In the genomic region with DNA sequence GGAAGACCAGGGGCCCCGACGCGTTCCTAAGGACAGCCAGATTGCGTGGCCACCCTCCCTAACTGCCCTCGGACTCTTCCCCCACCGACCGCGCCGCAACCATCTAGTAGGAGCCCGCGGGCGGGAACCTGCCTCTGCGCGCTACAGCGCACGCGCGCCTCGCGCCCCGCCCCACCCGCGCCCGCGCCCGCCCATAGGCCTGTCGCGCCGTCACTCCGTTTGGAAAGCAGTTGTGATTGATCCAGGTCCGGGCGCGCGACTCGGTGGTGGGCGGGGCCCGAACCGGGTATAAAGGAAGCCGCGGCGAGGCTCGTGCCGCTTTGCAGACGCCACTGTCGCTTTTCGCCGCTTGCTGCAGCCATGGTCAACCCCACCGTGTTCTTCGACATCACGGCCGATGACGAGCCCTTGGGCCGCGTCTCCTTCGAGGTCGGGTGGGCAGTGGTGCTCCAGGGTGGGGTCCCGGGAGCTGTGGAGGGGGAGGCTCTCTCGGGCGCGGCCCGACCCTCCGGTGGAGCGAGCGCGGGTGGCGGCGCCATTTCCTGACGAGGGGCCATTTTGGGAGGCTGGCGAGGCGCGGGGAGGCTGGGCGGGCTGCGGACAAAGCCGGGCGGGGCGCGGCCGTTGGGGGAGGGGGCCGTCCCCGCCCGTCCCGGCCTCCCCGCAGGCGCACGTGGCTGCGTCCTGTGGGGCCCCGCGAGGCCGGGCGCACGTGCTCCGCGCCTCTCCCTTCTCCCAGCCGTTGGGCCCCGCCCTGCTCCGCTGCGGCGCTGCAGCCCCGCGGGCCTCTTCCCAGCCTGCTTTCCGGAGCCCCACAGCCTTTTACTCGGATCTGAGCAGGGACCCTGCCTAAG, we compare ENCODE assay signal across 8 mouse cellular contexts. TPM values are rescaled to one million over a fixed set of nuclear protein-coding genes. Genes with fewer than 3 reads are reported as not detected.
DNase-seq lines count a peak whose midpoint lies in the region; ATAC-seq and TF ChIP-seq lines count a peak whose summit lies in the region.

No protein-coding gene starts in this region.

- no peaks in the 10 kb centered on the region for H3K9me3 ChIP-seq in ES-E14 (ENCODE audit: control insufficient read depth, insufficient read depth, low read depth, low read length)
- no peaks in the 10 kb centered on the region for H3K9me3 ChIP-seq in forebrain, embryonic 14.5 days (replicated peaks; ENCODE audit: control insufficient read depth, low read length)
- H3K9me3 ChIP-seq in liver, postnatal 0 days (ENCODE audit: low read length), result peaks cover 4% of the 10 kb centered on the region
- H3K9me3 ChIP-seq in neural tube, embryonic 13.5 days, result no peaks in the 10 kb centered on the region

- H3K4me3 ChIP-seq in ES-E14 (ENCODE audit: insufficient read depth in 1 of 2, low read depth in 1 of 2, low read length in 2 of 2, poor library complexity in 1 of 2, severe bottlenecking in 1 of 2), result peak overlapping the region; percentile 86 to 96
- H3K4me3 ChIP-seq in forebrain, embryonic 14.5 days (ENCODE audit: low read depth, low read length), result peak overlapping the region; percentile 86
- H3K4me3 ChIP-seq in liver, postnatal 0 days (ENCODE audit: low read depth, low read length), result peak overlapping the region; percentile 92
- peak overlapping the region; percentile 82 for H3K4me3 ChIP-seq in neural tube, embryonic 13.5 days

- peak overlapping the region; percentile 66 for H3K4me2 ChIP-seq in forebrain, embryonic 14.5 days (ENCODE audit: low read length)
- H3K4me2 ChIP-seq in liver, postnatal 0 days (ENCODE audit: low read depth, low read length), result peak overlapping the region; percentile 97
- H3K4me2 ChIP-seq in neural tube, embryonic 13.5 days, result peak overlapping the region; percentile 75

- peak overlapping the region; percentile 97 for H3K9ac ChIP-seq in ES-E14 (ENCODE audit: insufficient read depth, low read depth, low read length, poor library complexity, severe bottlenecking)
- peak overlapping the region; percentile 96 for H3K9ac ChIP-seq in forebrain, embryonic 14.5 days (ENCODE audit: low read length)
- peak overlapping the region; percentile 94 for H3K9ac ChIP-seq in liver, postnatal 0 days (replicated peaks)
- H3K9ac ChIP-seq in neural tube, embryonic 13.5 days, result peak overlapping the region; percentile 94

- TF ChIP-seq EP300 in liver, postnatal 0 days (IDR thresholded peaks at IDR 0.05; ENCODE audit: low read depth), result no peak

- ATAC-seq in forebrain, embryonic 14.5 days, result peak; percentile 95
- ATAC-seq in liver, postnatal 0 days, result peak; percentile 90
- ATAC-seq in neural tube, embryonic 13.5 days (ENCODE audit: low read depth), result peak; percentile 95

- intact Hi-C loops in heart, postnatal 14 days (cut with DNase I), result no loop called here

- no peaks in the 10 kb centered on the region for H3K27me3 ChIP-seq in forebrain, embryonic 14.5 days (replicated peaks; ENCODE audit: control insufficient read depth, insufficient read depth, low read length)
- no peaks in the 10 kb centered on the region for H3K27me3 ChIP-seq in liver, postnatal 0 days (ENCODE audit: insufficient read depth, low read length)
- H3K27me3 ChIP-seq in neural tube, embryonic 13.5 days, result no peaks in the 10 kb centered on the region

- in situ Hi-C loops in ES-E14 (cut with MboI; ENCODE audit: low sequenced_read_pairs in 2 of 2, unreplicated experiment in 2 of 2), result no loop called here

- H3K27ac ChIP-seq in ES-E14 (ENCODE audit: insufficient read depth, low read depth, low read length, poor library complexity, severe bottlenecking), result peak overlapping the region; percentile 97
- peak overlapping the region; percentile 96 for H3K27ac ChIP-seq in forebrain, embryonic 14.5 days (ENCODE audit: low read depth, low read length)
- H3K27ac ChIP-seq in liver, postnatal 0 days (ENCODE audit: low read depth), result peak overlapping the region; percentile 99
- peak overlapping the region; percentile 96 for H3K27ac ChIP-seq in neural tube, embryonic 13.5 days (replicated peaks)

- WGBS in forebrain, embryonic 14.5 days, result under 1% methylated on average over 69 of the region's 102 CpGs
- 2% methylated on average over 71 of the region's 102 CpGs for WGBS in liver, postnatal 0 days (ENCODE audit: insufficient replicate concordance)
- WGBS in neural tube, embryonic 13.5 days, result under 1% methylated on average over 75 of the region's 102 CpGs

- DNase-seq in ES-E14 (ENCODE audit: low read depth, low spot score), result peak; percentile 87
- DNase-seq in cerebellum, adult 11 months, result peak; percentile 99
- peak; percentile 96 for DNase-seq in forebrain, embryonic 14.5 days (ENCODE audit: low spot score)
- DNase-seq in heart, postnatal 14 days, result peak; percentile 99
- DNase-seq in layer of hippocampus, adult 11-12 months (ENCODE audit: low spot score), result peak; percentile 99
- peak; percentile 98 for DNase-seq in liver, postnatal 0 days
- DNase-seq in telencephalon, adult 2 months (ENCODE audit: low read depth, low spot score), result peak; percentile 76

- no peak for TF ChIP-seq CTCF in liver, postnatal 0 days (IDR thresholded peaks at IDR 0.05; ENCODE audit: low read depth)

- H3K4me1 ChIP-seq in ES-E14 (ENCODE audit: control insufficient read depth in 2 of 2, insufficient read depth in 2 of 2, low read length in 2 of 2, poor library complexity in 1 of 2), result peaks cover 0 to 12% of the 10 kb centered on the region in 2 experiments; a peak in 2 of 4 replicates
- peaks cover 15% of the 10 kb centered on the region for H3K4me1 ChIP-seq in forebrain, embryonic 14.5 days (ENCODE audit: control insufficient read depth, insufficient read depth, low read length)
- peaks cover 25% of the 10 kb centered on the region for H3K4me1 ChIP-seq in liver, postnatal 0 days (ENCODE audit: insufficient read depth)
- peaks cover 31% of the 10 kb centered on the region for H3K4me1 ChIP-seq in neural tube, embryonic 13.5 days (replicated peaks)

- peaks cover 24% of the 10 kb centered on the region for H3K36me3 ChIP-seq in ES-E14 (ENCODE audit: control insufficient read depth, insufficient read depth, low read length, poor library complexity, severe bottlenecking)
- peaks cover 24% of the 10 kb centered on the region for H3K36me3 ChIP-seq in forebrain, embryonic 14.5 days (ENCODE audit: control insufficient read depth, insufficient read depth, low read length)
- peaks cover 28% of the 10 kb centered on the region for H3K36me3 ChIP-seq in liver, postnatal 0 days (replicated peaks; ENCODE audit: insufficient read depth, low read length)
- H3K36me3 ChIP-seq in neural tube, embryonic 13.5 days, result peaks cover 23% of the 10 kb centered on the region

TF ChIP-seq in ES-E14, 5 proteins besides CTCF, POLR2A, EP300 and RAD21:
- TF ChIP-seq HCFC1 (IDR thresholded peaks at IDR 0.05; ENCODE audit: borderline replicate concordance, insufficient read depth, low read length), result no peak; the same call in 1 of the 2 replicates
- no peak for TF ChIP-seq ZNF384 (IDR thresholded peaks at IDR 0.05; ENCODE audit: low read depth, low read length)
- TF ChIP-seq CHD2 (IDR thresholded peaks at IDR 0.05; ENCODE audit: low read depth, low read length), result peak; percentile 71

RNA-seq across cellular contexts. Expression of gene Ppia, which starts 0.5 kb away (rescaled TPM):
- total RNA-seq in ES-E14 (2012; rRNA removed), result 4,715 and 6,168 TPM in 2 replicates
- polyA plus RNA-seq in forebrain, embryonic 14.5 days (2014; fragmentation: Nextera tagmentation; extraction: Ambion mirVana), result 4,105 and 4,592 TPM in 2 replicates
- total RNA-seq in heart, postnatal 14 days (2021), result 100 to 1,000 TPM; 500 to 603 TPM
- 2,313 and 2,332 TPM in 2 replicates for polyA plus RNA-seq in liver, postnatal 0 days (2015; fragmentation: Nextera tagmentation; extraction: Ambion mirVana)
- polyA plus RNA-seq in neural tube, embryonic 13.5 days (2015; fragmentation: Nextera tagmentation; extraction: Ambion mirVana), result 4,471 and 4,554 TPM in 2 replicates

RNA-seq across cellular contexts. Expression of gene Zmiz2, which starts 26.9 kb away (rescaled TPM):
- total RNA-seq in ES-E14 (2012; rRNA removed), result 19.6 and 22.6 TPM in 2 replicates
- polyA plus RNA-seq in forebrain, embryonic 14.5 days (2014; fragmentation: Nextera tagmentation; extraction: Ambion mirVana), result 28.6 and 32.6 TPM in 2 replicates
- 10 to 100 TPM; 41.1 to 42.5 TPM for total RNA-seq in heart, postnatal 14 days (2021)
- 3.4 and 3.7 TPM in 2 replicates for polyA plus RNA-seq in liver, postnatal 0 days (2015; fragmentation: Nextera tagmentation; extraction: Ambion mirVana)
- 21.1 and 25.8 TPM in 2 replicates for polyA plus RNA-seq in neural tube, embryonic 13.5 days (2015; fragmentation: Nextera tagmentation; extraction: Ambion mirVana)

RNA-seq across cellular contexts. Expression of gene H2afv, which starts 28.5 kb away (rescaled TPM):
- total RNA-seq in ES-E14 (2012; rRNA removed), result 192 and 294 TPM in 2 replicates
- 593 and 826 TPM in 2 replicates for polyA plus RNA-seq in forebrain, embryonic 14.5 days (2014; fragmentation: Nextera tagmentation; extraction: Ambion mirVana)
- 10 to 100 TPM; 57.1 to 59.4 TPM for total RNA-seq in heart, postnatal 14 days (2021)
- 135 and 137 TPM in 2 replicates for polyA plus RNA-seq in liver, postnatal 0 days (2015; fragmentation: Nextera tagmentation; extraction: Ambion mirVana)
- 342 and 380 TPM in 2 replicates for polyA plus RNA-seq in neural tube, embryonic 13.5 days (2015; fragmentation: Nextera tagmentation; extraction: Ambion mirVana)

RNA-seq across cellular contexts. Expression of gene Purb, which starts 59.9 kb away (rescaled TPM):
- total RNA-seq in ES-E14 (2012; rRNA removed), result 39.7 and 49.8 TPM in 2 replicates
- 8.7 and 12.1 TPM in 2 replicates for polyA plus RNA-seq in forebrain, embryonic 14.5 days (2014; fragmentation: Nextera tagmentation; extraction: Ambion mirVana)
- 10 to 100 TPM; 49.6 to 53.0 TPM for total RNA-seq in heart, postnatal 14 days (2021)
- 5.6 and 6.1 TPM in 2 replicates for polyA plus RNA-seq in liver, postnatal 0 days (2015; fragmentation: Nextera tagmentation; extraction: Ambion mirVana)
- polyA plus RNA-seq in neural tube, embryonic 13.5 days (2015; fragmentation: Nextera tagmentation; extraction: Ambion mirVana), result 12.5 and 14.1 TPM in 2 replicates

Comparison
In these comparisons a context has a peak if more than half of its experiments do, and no peak if none do; other contexts are left out.
1. Peak in every context shown above with its lines: DNase-seq, ATAC-seq, H3K4me3 ChIP-seq and H3K27ac ChIP-seq.